Mouse (Mus musculus): Measurements from ENCODE around the gene Amelx.
A peak's percentile ranks its signal among the peaks of the same experiment; 100 is the strongest.

Amelx gene

GRCm38 (mm10) chrX:169187100-169187499, at the start of gene Amelx:
TSS of gene Amelx (minus strand) at chrX:169187200.
- no peak for DNase-seq

- no peak for DNase-seq
Measured at GRCm38 (mm10) chrX:169222357-169223062, 35.5 kb upstream of the Amelx start.

- no peak for DNase-seq
Measured at GRCm38 (mm10) chrX:169220064-169220463, 33.1 kb upstream of the Amelx start.

GRCm38 (mm10) chrX:169210019-169210418, 23.0 kb upstream of the Amelx start:
- no peak for DNase-seq

GRCm38 (mm10) chrX:169178634-169179033, 8.4 kb downstream of the Amelx start:
- DNase-seq = no peak

DNA sequence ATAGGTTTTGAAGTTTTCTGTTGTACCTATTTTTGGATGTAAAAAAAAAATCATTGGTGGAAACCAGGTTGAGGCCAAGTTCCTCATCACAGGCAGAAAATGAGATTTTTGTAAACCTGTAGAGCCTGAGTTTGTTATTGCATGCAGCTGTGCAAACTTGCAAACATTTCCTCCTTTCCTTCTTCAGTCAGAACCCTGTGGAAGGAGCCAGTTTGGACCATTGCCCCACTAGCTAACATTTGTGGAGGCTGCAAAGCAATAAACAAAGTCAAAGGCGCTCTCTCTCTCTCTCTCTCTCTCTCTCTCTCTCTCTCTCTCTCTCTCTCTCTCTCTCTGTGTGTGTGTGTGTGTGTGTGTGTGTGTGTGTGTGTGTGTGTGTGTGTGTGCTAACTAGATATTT, 13.2 kb downstream of the Amelx start:
- peak; percentile 8 for DNase-seq

DNA sequence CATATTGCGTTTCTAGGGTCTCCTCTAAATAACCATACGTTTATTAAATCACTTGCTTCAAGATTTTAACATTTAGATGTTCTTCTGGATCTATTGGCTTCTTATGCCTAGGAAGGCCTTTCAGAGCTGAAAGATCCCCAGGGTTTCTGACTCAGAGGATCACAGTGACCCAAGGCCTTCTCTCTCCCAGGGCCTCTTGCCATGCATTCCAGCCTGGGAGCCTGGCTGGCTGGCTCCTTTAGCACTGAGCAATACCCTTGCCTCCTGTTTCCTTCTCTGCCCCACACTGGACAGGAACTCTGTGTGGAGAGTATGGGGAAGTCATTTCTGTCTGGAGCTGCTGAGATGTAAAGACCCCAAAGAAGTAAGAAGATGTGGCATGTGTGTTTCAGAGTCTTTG, 16.0 kb downstream of the Amelx start:
- no peak for DNase-seq

- DNase-seq = no peak
Measured at GRCm38 (mm10) chrX:169158385-169158784, 28.6 kb downstream of the Amelx start.

DNA sequence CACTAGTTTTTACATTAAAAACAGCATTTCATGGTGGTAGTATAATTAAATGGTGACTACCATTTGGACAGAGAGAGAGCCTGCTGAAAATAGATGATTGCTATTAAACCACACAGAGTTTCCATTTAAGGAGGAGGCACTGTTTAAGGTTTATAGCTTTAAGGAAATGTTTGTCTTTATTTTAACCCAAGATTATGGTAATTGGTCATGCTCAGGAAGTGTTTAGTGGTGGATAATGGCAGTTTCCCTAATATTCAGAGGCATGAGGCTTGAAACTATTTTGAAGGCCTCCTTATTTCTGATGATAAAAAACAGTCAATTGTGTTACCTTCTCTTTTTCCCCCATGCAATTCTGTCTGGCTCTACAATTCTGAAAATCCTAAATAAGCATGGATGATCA, 33.2 kb downstream of the Amelx start:
- DNase-seq = no peak

DNA sequence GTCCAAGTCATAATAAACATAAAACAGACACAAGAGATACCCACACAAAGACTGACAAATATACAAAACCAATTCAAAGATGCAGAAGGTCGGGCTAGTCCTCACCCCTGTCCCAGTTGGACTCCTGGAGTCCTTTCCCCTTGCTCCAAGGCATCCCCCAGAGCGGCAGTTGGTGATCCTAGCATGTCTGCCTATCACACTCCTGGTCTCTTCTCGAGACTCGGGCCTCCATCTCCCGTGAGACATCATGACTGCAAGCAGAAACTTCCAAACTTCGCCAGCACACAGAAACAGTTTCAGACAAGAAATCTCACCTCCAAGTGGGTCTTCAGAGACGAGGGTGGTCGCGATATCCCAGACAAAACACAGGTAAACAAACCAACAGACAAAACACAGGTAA, 46.5 kb downstream of the Amelx start:
- DNase-seq = no peak

DNA sequence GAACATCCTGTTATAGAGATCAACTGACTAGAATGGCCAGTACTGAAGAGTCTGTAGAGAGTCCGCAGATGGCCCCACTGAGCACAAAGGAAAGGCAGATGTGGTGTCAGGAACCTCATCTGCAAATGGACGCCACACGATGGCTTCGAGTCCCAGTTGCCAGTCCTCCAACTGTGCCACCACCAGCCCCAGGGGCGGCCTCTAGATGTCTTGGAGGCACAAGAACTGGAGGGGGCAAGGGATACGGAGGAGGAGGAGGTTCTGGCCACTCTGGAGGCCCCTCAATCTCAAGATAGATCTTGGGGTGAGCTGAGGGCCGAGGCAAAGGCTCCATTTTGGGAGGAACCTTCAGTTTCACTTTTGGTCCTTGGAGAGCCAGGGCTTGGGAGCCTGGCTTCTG, 47.2 kb downstream of the Amelx start:
- no peak for DNase-seq
